Mouse (Mus musculus) heart, adult 2 months (tissue): ENCODE data around the gene Tmprss3.

Experiments used
- CTCF ChIP-seq: fragments of 200-600 bp; IDR thresholded peaks from 2 replicates; pipeline ENCODE4 v1.8.1; 2022; ENCODE audit warnings: antibody characterized with exemption, mild to moderate bottlenecking, moderate library complexity
- EP300 ChIP-seq: fragments of 200-500 bp; IDR thresholded peaks from 2 replicates; pipeline ENCODE4 v1.6.1; 2011; ENCODE audit warnings: low read depth, low read length, control low read depth; ENCODE audit not compliant: insufficient read depth

DNA sequence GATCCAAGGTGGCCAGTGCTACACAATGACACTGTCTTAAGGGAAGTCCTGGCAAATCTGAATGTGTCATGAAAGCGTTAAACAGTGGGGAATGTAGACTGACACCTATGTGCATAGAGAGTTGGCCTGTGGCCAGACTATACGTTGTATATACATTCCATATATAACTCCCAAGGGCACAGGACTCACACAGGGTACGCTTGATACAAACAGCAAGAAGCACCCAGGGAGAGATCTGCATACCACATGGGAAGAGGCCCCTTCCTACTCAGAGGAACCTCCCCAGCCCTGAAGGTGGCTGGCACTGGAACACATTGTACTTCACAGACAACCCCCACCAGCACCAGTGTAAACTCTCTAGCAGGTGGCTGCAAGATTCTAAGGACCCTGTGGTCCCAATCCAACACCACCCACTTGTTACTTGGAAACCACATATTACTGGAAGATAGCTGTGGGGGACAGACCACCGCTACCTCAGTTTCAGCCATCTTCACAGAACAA, 24.1 kb upstream of the Tmprss3 start:
- no peak for TF ChIP-seq CTCF
- TF ChIP-seq EP300: no peak
